Mouse (Mus musculus): ENCODE measurements around the gene Ptpn5. TPM values are rescaled to one million over a fixed set of nuclear protein-coding genes. Genes with fewer than 3 reads are reported as not detected.

Gene Ptpn5
- polyA plus RNA-seq, 1 experiment: 61.1 TPM

GRCm38 (mm10) chr7:47098044-47098443, 35.4 kb downstream of the Ptpn5 start:
- H3K27me3 ChIP-seq (ENCODE audit: control insufficient read depth, insufficient read depth, low read length): no peaks in the 10 kb centered on the region
- DNase-seq: no peak
- TF ChIP-seq POLR2A (IDR thresholded peaks at IDR 0.05; ENCODE audit: borderline replicate concordance, insufficient read depth, low read length): no peak
- no peak for TF ChIP-seq CTCF (IDR thresholded peaks at IDR 0.05; ENCODE audit: borderline replicate concordance, insufficient read depth, low read depth, low read length)
- H3K4me1 ChIP-seq (ENCODE audit: control insufficient read depth, insufficient read depth, low read length): no peaks in the 10 kb centered on the region
- H3K27ac ChIP-seq (ENCODE audit: insufficient read depth, low read length): no peak overlapping the region
- no peak overlapping the region for H3K4me3 ChIP-seq (replicated peaks; ENCODE audit: insufficient read depth, low read depth, low read length)
- 70% methylated on average over 7 of the region's 7 CpGs for WGBS

DNA sequence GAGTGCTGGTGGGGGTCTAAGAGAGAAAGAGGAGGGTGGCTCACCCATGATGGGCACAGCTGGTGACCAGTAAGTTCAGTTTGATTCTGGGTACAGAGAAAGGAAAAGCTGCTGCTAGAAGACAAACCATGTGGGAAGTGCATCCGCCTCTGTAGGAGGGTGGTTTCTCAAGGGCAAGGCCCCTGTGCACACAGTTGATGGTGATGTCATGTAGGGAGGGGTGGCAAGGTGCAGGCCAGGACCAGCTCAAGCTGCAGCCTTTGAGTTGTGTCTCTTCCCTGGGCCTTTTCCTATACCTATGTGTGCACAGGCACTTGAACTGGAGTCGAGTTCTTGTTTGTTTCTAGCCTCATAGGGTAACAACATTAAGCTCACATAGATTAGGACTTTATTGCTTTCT, 38.5 kb downstream of the Ptpn5 start:
- no peak for DNase-seq
- no peaks in the 10 kb centered on the region for H3K27me3 ChIP-seq (ENCODE audit: control insufficient read depth, insufficient read depth, low read length)
- TF ChIP-seq POLR2A (IDR thresholded peaks at IDR 0.05; ENCODE audit: borderline replicate concordance, insufficient read depth, low read length) (no peak), CTCF (IDR thresholded peaks at IDR 0.05; ENCODE audit: borderline replicate concordance, insufficient read depth, low read depth, low read length) (no peak)
- H3K4me3 ChIP-seq (replicated peaks; ENCODE audit: insufficient read depth, low read depth, low read length): no peak overlapping the region
- no peaks in the 10 kb centered on the region for H3K4me1 ChIP-seq (ENCODE audit: control insufficient read depth, insufficient read depth, low read length)
- H3K27ac ChIP-seq (ENCODE audit: insufficient read depth, low read length): no peak overlapping the region
- 77% methylated on average over 2 of the region's 2 CpGs for WGBS

DNA sequence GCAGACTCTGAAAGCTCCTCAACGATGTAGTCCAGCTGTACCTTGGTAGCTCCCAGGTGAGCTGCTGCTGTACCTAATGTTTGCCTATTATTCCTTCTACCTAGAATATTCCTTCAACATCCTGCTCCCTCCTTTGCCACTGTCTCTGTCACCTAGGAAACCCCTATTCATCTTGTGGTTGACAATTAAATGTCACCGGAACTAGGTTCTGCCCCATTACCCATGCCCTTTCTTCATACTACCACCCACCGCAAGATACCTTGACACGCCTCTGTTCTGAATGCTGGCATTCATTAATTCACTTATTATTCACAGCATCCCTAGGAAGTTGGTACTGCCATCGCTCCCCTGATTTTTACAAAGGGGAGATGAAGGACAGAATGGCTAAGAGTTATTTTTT, 39.5 kb downstream of the Ptpn5 start:
- Histone ChIP-seq H3K27me3 (ENCODE audit: control insufficient read depth, insufficient read depth, low read length) (no peaks in the 10 kb centered on the region), H3K27ac (ENCODE audit: insufficient read depth, low read length) (no peak overlapping the region), H3K4me1 (ENCODE audit: control insufficient read depth, insufficient read depth, low read length) (no peaks in the 10 kb centered on the region), H3K4me3 (replicated peaks; ENCODE audit: insufficient read depth, low read depth, low read length) (no peak overlapping the region)
- 59% methylated on average over 5 of the region's 5 CpGs for WGBS
- no peak for TF ChIP-seq CTCF (IDR thresholded peaks at IDR 0.05; ENCODE audit: borderline replicate concordance, insufficient read depth, low read depth, low read length)
- no peak for TF ChIP-seq POLR2A (IDR thresholded peaks at IDR 0.05; ENCODE audit: borderline replicate concordance, insufficient read depth, low read length)
- no peak for DNase-seq

DNA sequence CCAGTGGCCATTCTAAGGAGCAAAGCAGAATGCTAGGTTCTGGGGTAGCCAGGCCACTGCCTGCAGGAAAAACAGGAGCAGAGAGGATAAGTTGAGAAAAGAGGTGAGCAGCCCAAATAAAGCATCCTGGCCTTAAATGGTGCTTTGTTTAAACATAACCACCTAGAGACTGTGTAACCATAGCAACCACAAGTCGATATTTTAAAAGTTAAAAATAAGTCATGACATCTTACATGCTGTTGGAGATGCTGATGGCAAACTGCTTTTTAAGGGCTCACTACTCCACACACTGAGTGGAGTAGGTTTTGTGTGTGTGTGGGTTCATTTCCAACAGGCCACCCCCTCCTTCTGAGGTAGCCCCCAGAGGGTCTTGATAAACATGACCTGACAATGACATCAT, 48.4 kb downstream of the Ptpn5 start:
- 60% methylated on average over 1 of the region's 1 CpGs for WGBS
- no peak overlapping the region for H3K4me3 ChIP-seq (replicated peaks; ENCODE audit: insufficient read depth, low read depth, low read length)
- H3K27ac ChIP-seq (ENCODE audit: insufficient read depth, low read length): no peak overlapping the region
- H3K4me1 ChIP-seq (ENCODE audit: control insufficient read depth, insufficient read depth, low read length): no peaks in the 10 kb centered on the region
- no peak for TF ChIP-seq POLR2A (IDR thresholded peaks at IDR 0.05; ENCODE audit: borderline replicate concordance, insufficient read depth, low read length)
- no peak for TF ChIP-seq CTCF (IDR thresholded peaks at IDR 0.05; ENCODE audit: borderline replicate concordance, insufficient read depth, low read depth, low read length)
- DNase-seq: no peak
- no peaks in the 10 kb centered on the region for H3K27me3 ChIP-seq (ENCODE audit: control insufficient read depth, insufficient read depth, low read length)

DNA sequence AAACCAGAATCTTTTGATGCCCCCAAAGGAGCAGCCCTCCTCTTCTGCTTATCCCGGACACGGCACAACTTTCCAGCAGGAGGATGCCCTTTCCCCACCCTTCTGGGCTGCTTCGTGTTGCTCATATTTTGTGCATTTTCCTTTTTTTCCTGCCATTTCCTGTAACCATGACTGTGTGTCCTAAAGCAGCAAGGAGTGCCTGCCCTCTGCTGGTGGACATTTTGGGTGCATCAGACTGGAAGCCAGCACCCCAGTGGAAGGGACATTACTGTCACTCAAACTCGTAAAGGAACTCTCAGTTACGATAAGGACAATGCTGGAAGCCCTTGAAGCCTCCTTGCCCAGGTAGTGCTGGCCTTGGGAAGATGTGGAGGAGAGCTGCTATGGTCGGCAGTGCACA, 52.2 kb downstream of the Ptpn5 start:
- 29% methylated on average over 6 of the region's 6 CpGs for WGBS
- Histone ChIP-seq H3K27ac (ENCODE audit: insufficient read depth, low read length) (no peak overlapping the region), H3K4me1 (ENCODE audit: control insufficient read depth, insufficient read depth, low read length) (no peaks in the 10 kb centered on the region), H3K27me3 (ENCODE audit: control insufficient read depth, insufficient read depth, low read length) (no peaks in the 10 kb centered on the region), H3K4me3 (replicated peaks; ENCODE audit: insufficient read depth, low read depth, low read length) (no peak overlapping the region)
- DNase-seq: peak; percentile 48 to 64
- no peak for TF ChIP-seq POLR2A (IDR thresholded peaks at IDR 0.05; ENCODE audit: borderline replicate concordance, insufficient read depth, low read length)
- peak; percentile 87 for TF ChIP-seq CTCF (IDR thresholded peaks at IDR 0.05; ENCODE audit: borderline replicate concordance, insufficient read depth, low read depth, low read length)

GRCm38 (mm10) chr7:47080868-47081267, 52.6 kb downstream of the Ptpn5 start:
- no peak overlapping the region for H3K27ac ChIP-seq (ENCODE audit: insufficient read depth, low read length)
- no peak overlapping the region for H3K4me3 ChIP-seq (replicated peaks; ENCODE audit: insufficient read depth, low read depth, low read length)
- H3K27me3 ChIP-seq (ENCODE audit: control insufficient read depth, insufficient read depth, low read length): no peaks in the 10 kb centered on the region
- no peak for DNase-seq
- WGBS: 41% methylated on average over 3 of the region's 3 CpGs
- no peaks in the 10 kb centered on the region for H3K4me1 ChIP-seq (ENCODE audit: control insufficient read depth, insufficient read depth, low read length)
- TF ChIP-seq CTCF (IDR thresholded peaks at IDR 0.05; ENCODE audit: borderline replicate concordance, insufficient read depth, low read depth, low read length) (no peak), POLR2A (IDR thresholded peaks at IDR 0.05; ENCODE audit: borderline replicate concordance, insufficient read depth, low read length) (no peak)

DNA sequence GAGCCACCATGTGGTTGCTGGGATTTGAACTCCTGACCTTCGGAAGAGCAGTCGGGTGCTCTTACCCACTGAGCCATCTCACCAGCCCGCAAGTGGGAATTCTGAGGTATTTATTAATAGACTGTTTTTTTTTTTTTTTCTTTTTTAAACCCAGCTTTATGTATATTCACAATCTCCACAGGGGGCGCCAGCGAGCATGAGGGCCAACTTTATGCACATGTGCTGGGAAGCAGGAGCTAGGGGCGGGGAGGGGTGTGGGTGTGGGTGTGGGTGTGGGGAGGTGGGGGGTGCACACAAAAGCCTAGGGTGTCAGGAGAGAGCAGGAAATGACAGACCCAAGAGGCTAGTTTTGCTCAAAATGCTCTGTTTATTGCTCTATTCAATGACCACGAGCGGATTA, 56.0 kb downstream of the Ptpn5 start:
- 72% methylated on average over 8 of the region's 8 CpGs for WGBS
- Histone ChIP-seq H3K27ac (ENCODE audit: insufficient read depth, low read length) (no peak overlapping the region), H3K4me3 (replicated peaks; ENCODE audit: insufficient read depth, low read depth, low read length) (no peak overlapping the region), H3K27me3 (ENCODE audit: control insufficient read depth, insufficient read depth, low read length) (no peaks in the 10 kb centered on the region), H3K4me1 (ENCODE audit: control insufficient read depth, insufficient read depth, low read length) (no peaks in the 10 kb centered on the region)
- 0 out of 2 replicates have a peak, but pooled peaks have one; percentile 16 for TF ChIP-seq CTCF (IDR thresholded peaks at IDR 0.05; ENCODE audit: borderline replicate concordance, insufficient read depth, low read depth, low read length)
- no peak for TF ChIP-seq POLR2A (IDR thresholded peaks at IDR 0.05; ENCODE audit: borderline replicate concordance, insufficient read depth, low read length)
- DNase-seq: no peak

DNA sequence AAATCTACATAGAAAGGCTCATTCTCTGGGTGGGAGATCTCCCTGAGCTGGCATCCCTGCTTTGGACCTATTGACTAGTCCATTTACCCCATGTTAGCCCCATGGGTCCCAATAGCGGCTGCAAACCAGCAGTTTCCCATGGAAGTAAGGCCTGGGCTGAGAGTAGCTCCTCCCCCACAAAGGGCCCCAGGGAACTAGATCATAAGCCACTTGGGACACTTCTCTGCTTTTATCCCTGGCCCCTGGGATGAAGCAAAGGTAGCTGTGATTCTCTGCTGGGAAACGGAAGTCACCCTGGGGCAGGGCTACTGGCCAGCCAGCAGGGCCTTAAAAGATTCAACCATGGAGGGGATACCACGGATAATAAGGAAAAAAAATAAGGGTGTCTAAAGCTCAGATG, 56.8 kb downstream of the Ptpn5 start:
- 81% methylated on average over 3 of the region's 3 CpGs for WGBS

More for the DNA sequence above, 56.8 kb downstream of the Ptpn5 start:
- H3K27me3 ChIP-seq (ENCODE audit: control insufficient read depth, insufficient read depth, low read length): no peaks in the 10 kb centered on the region
- no peaks in the 10 kb centered on the region for H3K4me1 ChIP-seq (ENCODE audit: control insufficient read depth, insufficient read depth, low read length)
- H3K27ac ChIP-seq (ENCODE audit: insufficient read depth, low read length): no peak overlapping the region
- TF ChIP-seq CTCF (IDR thresholded peaks at IDR 0.05; ENCODE audit: borderline replicate concordance, insufficient read depth, low read depth, low read length): no peak
- no peak for TF ChIP-seq POLR2A (IDR thresholded peaks at IDR 0.05; ENCODE audit: borderline replicate concordance, insufficient read depth, low read length)
- H3K4me3 ChIP-seq (replicated peaks; ENCODE audit: insufficient read depth, low read depth, low read length): no peak overlapping the region
- DNase-seq: no peak

All from cerebellum, adult 2 months (tissue).